Mouse (Mus musculus) testis, adult 2 months (tissue): ENCODE measurements around the gene Gatb. TPM values are rescaled to one million over a fixed set of nuclear protein-coding genes. Genes with fewer than 3 reads are reported as not detected.

Experiments
- H3K27ac ChIP-seq: fragments of 200-500 bp; 2 replicates; pipeline ENCODE4 v1.5.1; 2012; ENCODE audit warnings: low read depth, low read length; ENCODE audit not compliant: control insufficient read depth, insufficient read depth
- H3K27me3 ChIP-seq: fragments of 200-500 bp; 2 replicates; pipeline ENCODE4 v1.6.1; 2012; ENCODE audit warnings: mild to moderate bottlenecking, low read length, moderate library complexity; ENCODE audit not compliant: control insufficient read depth, insufficient read depth
- H3K36me3 ChIP-seq: fragments of 200-500 bp; 2 replicates; pipeline ENCODE4 v1.6.1; 2012; ENCODE audit warnings: mild to moderate bottlenecking, low read length; ENCODE audit not compliant: control insufficient read depth, insufficient read depth
- H3K4me1 ChIP-seq: fragments of 200-500 bp; 2 replicates; pipeline ENCODE4 v1.6.1; 2012; ENCODE audit warnings: low read length; ENCODE audit not compliant: control insufficient read depth, insufficient read depth
- H3K4me3 ChIP-seq: fragments of 200-500 bp; 2 replicates; pipeline ENCODE4 v1.5.1; 2012; ENCODE audit warnings: low read depth, mild to moderate bottlenecking, low read length, moderate library complexity, mixed read lengths; ENCODE audit not compliant: control insufficient read depth
- CTCF ChIP-seq: fragments of 200-500 bp; IDR thresholded peaks from 2 replicates; pipeline ENCODE4 v1.5.1; 2012; ENCODE audit warnings: low read depth, mild to moderate bottlenecking, inconsistent platforms, low read length, moderate library complexity; ENCODE audit not compliant: control insufficient read depth, insufficient read depth, insufficient replicate concordance
- POLR2A ChIP-seq: fragments of 200-500 bp; IDR thresholded peaks from 2 replicates; pipeline ENCODE4 v1.6.1; 2012; ENCODE audit warnings: low read depth, mild to moderate bottlenecking, inconsistent platforms, low read length, moderate library complexity; ENCODE audit not compliant: control insufficient read depth
- polyA plus RNA-seq: library from polyadenylated mRNA; depleted of rRNA; stranded (reverse); fragments of >200 nt; gene quantifications from 2 replicates; pipeline ENCODE4 v1.2.3, GENCODE M21; 2012

Gatb gene
- polyA plus RNA-seq, 1 experiment: 11.3 TPM

DNA sequence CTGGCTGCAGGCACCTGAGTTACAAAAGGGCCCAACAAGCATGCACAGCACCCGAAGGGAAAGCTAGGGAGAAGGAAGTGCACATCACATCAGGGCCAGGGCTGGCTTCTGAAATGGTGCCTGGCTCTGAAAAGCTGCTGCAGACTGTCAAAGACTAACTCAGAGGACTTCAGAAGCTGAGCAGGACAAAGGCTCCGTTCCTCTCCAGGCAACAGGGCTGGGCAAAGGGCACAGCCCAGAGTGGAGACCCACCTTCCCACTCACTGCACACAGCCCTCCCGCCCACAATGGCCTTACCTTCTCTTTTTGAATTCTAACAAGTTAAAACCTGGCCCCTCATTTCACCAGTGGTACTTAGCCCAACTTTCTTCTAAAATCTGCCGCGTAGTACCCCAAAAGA, 89.9 kb downstream of the Gatb start:
- Histone ChIP-seq H3K27me3 (no peaks in the 10 kb centered on the region), H3K4me1 (no peaks in the 10 kb centered on the region), H3K4me3 (no peak overlapping the region), H3K27ac (no peak overlapping the region), H3K36me3 (no peaks in the 10 kb centered on the region)
- TF ChIP-seq POLR2A: no peak

DNA sequence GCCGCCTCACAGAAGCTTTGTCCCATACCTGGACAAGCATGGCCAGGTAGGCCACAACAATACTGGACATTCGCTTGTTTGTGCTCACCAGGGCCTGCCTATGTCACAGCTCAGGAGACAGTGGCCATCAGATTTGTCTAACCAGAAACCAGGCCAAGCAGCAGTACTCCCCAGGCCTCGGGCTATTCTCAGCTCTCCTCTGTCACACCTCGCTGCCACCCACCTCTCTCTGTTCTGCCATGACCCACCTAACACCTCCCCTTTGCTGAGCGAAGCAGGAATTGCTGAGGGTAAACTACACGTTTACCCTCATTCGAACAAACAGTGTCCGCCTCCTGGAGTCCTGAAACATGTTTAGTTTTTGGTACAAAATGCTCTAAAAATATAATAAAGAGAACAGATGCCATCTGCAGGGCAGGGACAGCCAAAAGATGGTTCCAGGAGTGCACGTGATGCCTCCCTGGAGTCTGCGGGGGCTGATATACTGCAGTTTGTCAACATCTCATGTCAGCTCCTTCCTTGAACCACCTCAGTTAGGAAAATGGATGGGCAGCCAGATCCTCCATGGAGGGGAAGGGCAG, 90.8 kb downstream of the Gatb start:
- Histone ChIP-seq H3K27me3 (no peaks in the 10 kb centered on the region), H3K36me3 (no peaks in the 10 kb centered on the region), H3K4me1 (no peaks in the 10 kb centered on the region), H3K4me3 (no peak overlapping the region), H3K27ac (no peak overlapping the region)
- TF ChIP-seq POLR2A: no peak
- TF ChIP-seq CTCF: no peak

DNA sequence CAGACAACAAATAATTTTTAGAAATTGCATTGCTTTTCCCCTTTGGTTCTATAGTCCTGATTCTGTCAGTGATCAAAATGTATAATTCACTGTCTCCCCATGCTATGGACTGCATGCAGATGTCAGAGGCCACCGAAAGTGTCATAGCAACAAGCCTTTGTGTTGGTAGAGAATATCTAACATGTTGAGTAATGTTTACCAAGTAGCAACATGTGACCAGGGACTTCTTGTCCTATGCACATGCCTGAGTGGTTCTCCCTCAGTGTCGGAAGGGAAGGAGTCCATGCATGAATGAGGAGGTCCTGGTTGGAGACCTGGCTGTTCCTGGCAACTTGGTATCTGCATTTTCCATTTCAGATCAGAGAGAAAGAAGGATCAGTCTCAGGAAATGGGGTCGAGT, 92.2 kb downstream of the Gatb start:
- Histone ChIP-seq H3K27me3 (no peaks in the 10 kb centered on the region), H3K4me3 (no peak overlapping the region), H3K36me3 (no peaks in the 10 kb centered on the region), H3K27ac (no peak overlapping the region), H3K4me1 (no peaks in the 10 kb centered on the region)
- TF ChIP-seq CTCF (no peak), POLR2A (no peak)

DNA sequence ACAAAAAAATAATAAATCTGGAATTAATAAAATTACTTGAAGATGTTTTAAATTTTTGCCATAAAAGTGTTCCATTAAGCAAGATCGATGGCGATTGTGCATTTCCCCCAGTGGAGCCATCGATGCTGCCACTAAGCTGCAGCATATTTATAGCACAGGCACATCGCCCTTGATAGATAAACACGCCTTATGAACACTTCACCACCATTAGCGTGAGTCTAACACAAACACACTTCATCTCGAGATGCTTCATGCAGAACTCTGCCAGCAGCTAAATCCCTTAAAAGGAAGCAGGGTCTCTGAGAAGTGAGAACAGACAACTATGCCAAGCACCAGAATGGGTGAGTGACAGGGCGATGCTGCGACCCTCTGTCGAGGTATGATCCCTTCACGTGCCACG, 92.8 kb downstream of the Gatb start:
- H3K4me3 ChIP-seq: no peak overlapping the region
- no peaks in the 10 kb centered on the region for H3K4me1 ChIP-seq
- no peaks in the 10 kb centered on the region for H3K27me3 ChIP-seq
- H3K27ac ChIP-seq: no peak overlapping the region
- H3K36me3 ChIP-seq: no peaks in the 10 kb centered on the region
- TF ChIP-seq CTCF: no peak
- TF ChIP-seq POLR2A: no peak

DNA sequence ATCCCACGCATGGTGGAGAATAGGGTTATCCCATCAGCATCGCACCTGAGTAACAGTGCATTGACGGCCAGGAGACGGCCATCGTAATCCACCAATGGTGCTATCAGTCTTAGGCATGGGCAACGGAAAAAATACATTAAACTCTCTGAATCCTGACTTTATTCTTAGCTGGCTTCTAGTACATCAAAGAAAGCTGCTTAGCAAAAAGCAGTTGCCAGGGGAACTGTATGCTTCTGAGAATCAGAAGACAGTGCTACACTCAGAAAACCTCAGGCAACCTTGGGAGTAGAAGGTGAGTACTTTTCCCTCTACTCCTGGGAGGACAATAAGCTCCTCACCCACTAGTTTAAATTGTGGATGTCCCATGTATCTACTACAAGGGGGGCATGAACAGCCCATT, 93.8 kb downstream of the Gatb start:
- Histone ChIP-seq H3K36me3 (no peaks in the 10 kb centered on the region), H3K4me3 (no peak overlapping the region), H3K4me1 (no peaks in the 10 kb centered on the region), H3K27ac (no peak overlapping the region), H3K27me3 (no peaks in the 10 kb centered on the region)
- TF ChIP-seq POLR2A (no peak), CTCF (no peak)

DNA sequence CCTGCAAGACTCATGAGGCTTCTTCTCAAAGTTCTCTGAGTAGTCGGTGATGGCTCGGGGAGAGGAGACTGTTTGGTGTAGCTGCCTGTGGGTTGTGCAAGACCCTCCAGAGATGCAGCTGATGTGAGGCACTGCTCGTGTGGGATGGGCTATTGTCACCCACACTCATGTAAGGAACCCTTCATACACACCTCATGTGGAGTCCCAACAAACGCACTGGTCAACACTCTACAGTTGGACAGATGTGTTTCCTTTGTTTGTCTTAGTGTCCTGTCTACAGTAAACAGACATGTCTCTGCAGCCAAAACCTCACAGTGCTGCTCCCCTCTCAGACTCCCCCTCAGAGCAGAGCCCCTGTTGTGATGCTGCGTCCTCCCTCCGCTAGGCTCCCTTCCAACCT, 95.9 kb downstream of the Gatb start:
- H3K27ac ChIP-seq: no peak overlapping the region
- no peaks in the 10 kb centered on the region for H3K27me3 ChIP-seq
- H3K4me1 ChIP-seq: no peaks in the 10 kb centered on the region
- no peaks in the 10 kb centered on the region for H3K36me3 ChIP-seq
- H3K4me3 ChIP-seq: no peak overlapping the region
- TF ChIP-seq CTCF: no peak
- TF ChIP-seq POLR2A: no peak

DNA sequence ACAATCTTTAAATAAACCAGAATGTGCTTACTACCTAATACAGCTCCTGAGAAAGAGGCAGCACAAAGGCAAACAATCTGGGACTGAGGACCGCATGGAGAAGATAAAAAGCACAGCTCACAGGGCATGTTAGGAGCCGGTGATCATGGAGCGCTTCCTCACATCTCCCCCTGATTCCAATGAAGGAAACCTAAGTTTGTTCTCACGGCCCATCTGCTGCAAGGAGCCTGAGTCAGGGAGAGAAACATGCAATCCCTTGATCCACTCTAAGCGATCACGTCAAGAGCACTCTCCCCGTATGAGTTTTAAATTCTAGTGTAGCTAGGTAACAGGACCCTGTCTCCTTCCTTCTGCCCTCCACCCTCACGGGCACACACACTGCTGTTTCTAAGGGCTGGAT, 103.2 kb downstream of the Gatb start:
- Histone ChIP-seq H3K36me3 (no peaks in the 10 kb centered on the region), H3K27me3 (no peaks in the 10 kb centered on the region), H3K27ac (no peak overlapping the region), H3K4me3 (no peak overlapping the region), H3K4me1 (no peaks in the 10 kb centered on the region)
- TF ChIP-seq CTCF (no peak), POLR2A (no peak)

DNA sequence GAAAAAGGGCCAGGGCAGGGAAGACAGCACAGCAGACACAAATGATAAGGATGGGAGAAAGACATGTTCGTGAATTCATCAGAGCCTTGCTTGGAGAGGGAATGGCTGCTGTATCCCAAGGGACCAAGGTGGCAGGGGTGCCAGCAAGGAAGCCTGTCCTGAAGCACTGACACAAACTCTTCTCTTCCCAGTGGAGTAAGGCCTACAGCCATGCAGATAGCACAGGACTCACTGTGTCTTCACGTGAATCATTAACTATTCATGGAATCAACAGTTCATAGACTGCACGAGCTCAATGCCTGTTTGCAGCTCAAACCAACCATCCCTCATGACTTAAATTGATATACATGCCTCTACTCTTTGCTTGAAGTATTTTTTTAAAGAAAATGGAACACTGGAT, 104.0 kb downstream of the Gatb start:
- Histone ChIP-seq H3K36me3 (no peaks in the 10 kb centered on the region), H3K4me3 (no peak overlapping the region), H3K27ac (no peak overlapping the region), H3K27me3 (no peaks in the 10 kb centered on the region), H3K4me1 (no peaks in the 10 kb centered on the region)
- TF ChIP-seq POLR2A: no peak
- TF ChIP-seq CTCF: no peak
